36 mouse cellular contexts compared by ENCODE assay signal in genomic region chr13:111552769-111553168, GRCm38 (mm10). TPM values are rescaled to one million over a fixed set of nuclear protein-coding genes. Genes with fewer than 3 reads are reported as not detected.
DNase-seq lines count a peak whose midpoint lies in the region; ATAC-seq and TF ChIP-seq lines count a peak whose summit lies in the region.
"Had no signal": no experiment of that assay in that cellular context is flagged by ENCODE, and none has a peak within 500 bp of the region (broad histone marks: within the 10 kb centered on the region; RNA-seq: fewer than 3 reads in every experiment).

No protein-coding gene starts in this region.

- WGBS in liver, embryonic 13.5 days (ENCODE audit: insufficient replicate concordance) = 16% methylated on average over 7 of the region's 7 CpGs
- WGBS in midbrain, embryonic 10.5 days = 94% methylated on average over 7 of the region's 7 CpGs

- no peaks in the 10 kb centered on the region for H3K9me3 ChIP-seq in MEL (replicated peaks; ENCODE audit: insufficient read depth, low read length)
- no peaks in the 10 kb centered on the region for H3K9me3 ChIP-seq in liver, embryonic 13.5 days (replicated peaks)
- 0 out of 2 replicates have a peak, but pooled peaks cover 6% of the 10 kb centered on the region for H3K9me3 ChIP-seq in midbrain, embryonic 10.5 days (replicated peaks)
- H3K9me3 ChIP-seq: intestine, embryonic 15.5 days; limb, embryonic 15.5 days; lung, embryonic 15.5 days; midbrain, embryonic 13.5 days; neural tube, embryonic 13.5 days had no signal

- no peaks in the 10 kb centered on the region for H3K27me3 ChIP-seq in MEL (ENCODE audit: control insufficient read depth in 1 of 2, insufficient read depth in 2 of 2, low read length in 2 of 2)
- H3K27me3 ChIP-seq in liver, embryonic 13.5 days = no peaks in the 10 kb centered on the region
- H3K27me3 ChIP-seq in midbrain, embryonic 10.5 days (ENCODE audit: low read depth, poor library complexity, severe bottlenecking) = no peaks in the 10 kb centered on the region
- H3K27me3 ChIP-seq: hindbrain, embryonic 12.5 days; intestine, embryonic 15.5 days; limb, embryonic 15.5 days; lung, embryonic 15.5 days; midbrain, embryonic 13.5 days; neural tube, embryonic 13.5 days had no signal

- TF ChIP-seq EP300 in MEL (IDR thresholded peaks at IDR 0.05; ENCODE audit: low read depth in 1 of 2, low read length in 2 of 2) = peak; percentile 82 to 90

- H3K36me3 ChIP-seq in MEL (ENCODE audit: control insufficient read depth in 1 of 2, insufficient read depth in 2 of 2, low read length in 2 of 2) = peaks cover 0 to 50% of the 10 kb centered on the region in 2 experiments; a peak in 2 of 4 replicates
- no peaks in the 10 kb centered on the region for H3K36me3 ChIP-seq in liver, embryonic 13.5 days
- H3K36me3 ChIP-seq in midbrain, embryonic 10.5 days = no peaks in the 10 kb centered on the region
- H3K36me3 ChIP-seq: hindbrain, embryonic 12.5 days; intestine, embryonic 15.5 days; limb, embryonic 15.5 days; lung, embryonic 15.5 days; midbrain, embryonic 13.5 days; neural tube, embryonic 13.5 days had no signal

- H3K4me3 ChIP-seq in MEL (ENCODE audit: control insufficient read depth in 1 of 2, insufficient read depth in 1 of 2, low read depth in 2 of 2, low read length in 2 of 2) = peak overlapping the region in 1 of 2 experiments; percentile 20; a peak in 1 of 4 replicates
- no peak overlapping the region for H3K4me3 ChIP-seq in liver, embryonic 13.5 days (replicated peaks)
- H3K4me3 ChIP-seq in midbrain, embryonic 10.5 days = no peak overlapping the region
- H3K4me3 ChIP-seq: erythroblast, embryonic 14.5 days; hindbrain, embryonic 12.5 days; intestine, embryonic 15.5 days; limb, embryonic 15.5 days; lung, embryonic 15.5 days; midbrain, embryonic 13.5 days; neural tube, embryonic 13.5 days had no signal

- H3K79me2 ChIP-seq in MEL (ENCODE audit: control insufficient read depth, insufficient read depth, low read length, poor library complexity) = no peaks in the 10 kb centered on the region

- no peak for TF ChIP-seq CTCF in MEL (IDR thresholded peaks at IDR 0.05 in 2 of 3, conservative IDR thresholded peaks at IDR 0.05 in 1 of 3; ENCODE audit: control insufficient read depth in 1 of 3, insufficient read depth in 1 of 3, low read depth in 2 of 3, low read length in 3 of 3, poor library complexity in 1 of 3, severe bottlenecking in 1 of 3)

- TF ChIP-seq POLR2A in MEL (IDR thresholded peaks at IDR 0.05; ENCODE audit: control insufficient read depth in 1 of 2, insufficient read depth in 1 of 2, low read depth in 1 of 2, low read length in 2 of 2, poor library complexity in 1 of 2) = no peak

- ATAC-seq in liver, embryonic 13.5 days (ENCODE audit: low read depth) = no peak
- ATAC-seq in megakaryocyte progenitor cell, adult 5-6 weeks (replicated peaks; ENCODE audit: poor library complexity) = peak; percentile 23
- ATAC-seq: forebrain, embryonic 16.5 days; hindbrain, postnatal 0 days; intestine, embryonic 15.5 days; midbrain, embryonic 13.5 days had no signal

- TF ChIP-seq RAD21 in MEL (IDR thresholded peaks at IDR 0.05; ENCODE audit: low read depth, low read length) = no peak

- intact Hi-C loops in left cerebral cortex, postnatal 14 days (cut with DNase I) = no loop called here

- peak overlapping the region; percentile 82 for H3K27ac ChIP-seq in MEL (ENCODE audit: control insufficient read depth, low read depth, low read length)
- peak overlapping the region; percentile 35 for H3K27ac ChIP-seq in liver, embryonic 13.5 days
- H3K27ac ChIP-seq in midbrain, embryonic 10.5 days (replicated peaks) = no peak overlapping the region
- H3K27ac ChIP-seq: hindbrain, embryonic 12.5 days; hindbrain, postnatal 0 days; intestine, embryonic 15.5 days; limb, embryonic 15.5 days; lung, embryonic 15.5 days; midbrain, embryonic 13.5 days; neural tube, embryonic 13.5 days had no signal

- no peak overlapping the region for H3K4me2 ChIP-seq in liver, embryonic 13.5 days
- H3K4me2 ChIP-seq: hindbrain, embryonic 12.5 days; intestine, embryonic 15.5 days; limb, embryonic 15.5 days; lung, embryonic 15.5 days; midbrain, embryonic 13.5 days; neural tube, embryonic 13.5 days had no signal

- H3K9ac ChIP-seq in MEL (ENCODE audit: control insufficient read depth, low read depth, low read length, poor library complexity, severe bottlenecking) = peak overlapping the region; percentile 63
- H3K9ac ChIP-seq in liver, embryonic 13.5 days = no peak overlapping the region
- H3K9ac ChIP-seq: hindbrain, embryonic 12.5 days; intestine, embryonic 15.5 days; limb, embryonic 15.5 days; lung, embryonic 15.5 days; midbrain, embryonic 13.5 days; neural tube, embryonic 13.5 days had no signal

- DNase-seq in 416B (ENCODE audit: low read depth) = peak; percentile 53
- DNase-seq in MEL (ENCODE audit: low read depth, low spot score) = peak; percentile 47
- DNase-seq in liver, embryonic 13.5 days = no peak
- no peak for DNase-seq in midbrain, embryonic 10.5 days (ENCODE audit: low spot score)
- no peak for DNase-seq in embryo, embryonic 10 days (ENCODE audit: low spot score)
- DNase-seq in left cerebral cortex, postnatal 14 days (ENCODE audit: low spot score in 2 of 2) = no peak
- DNase-seq: adrenal gland, postnatal 10 days; cerebellum, adult 11 months; cerebellum, adult 9-11 months; kidney, adult 2 months; kidney, postnatal 4 days; left cerebral cortex, postnatal 4 days had no signal

- peaks cover 38 to 47% of the 10 kb centered on the region in 2 experiments for H3K4me1 ChIP-seq in MEL (ENCODE audit: control insufficient read depth in 1 of 2, insufficient read depth in 2 of 2, low read length in 2 of 2)
- peaks cover 73% of the 10 kb centered on the region for H3K4me1 ChIP-seq in liver, embryonic 13.5 days (replicated peaks)
- H3K4me1 ChIP-seq in midbrain, embryonic 10.5 days = peaks cover 9% of the 10 kb centered on the region
- H3K4me1 ChIP-seq: hindbrain, embryonic 12.5 days; midbrain, embryonic 13.5 days; neural tube, embryonic 13.5 days had no signal

TF ChIP-seq in MEL, 35 proteins besides CTCF, POLR2A, EP300 and RAD21:
- TF ChIP-seq POLR2AphosphoS2 (IDR thresholded peaks at IDR 0.05; ENCODE audit: low read length) = no peak
- no peak for TF ChIP-seq NRF1 (IDR thresholded peaks at IDR 0.05; ENCODE audit: insufficient read depth, low read depth, low read length, poor library complexity, severe bottlenecking)
- no peak for TF ChIP-seq ELF1 (IDR thresholded peaks at IDR 0.05; ENCODE audit: low read depth, low read length)
- no peak for TF ChIP-seq POLR2AphosphoS5 (IDR thresholded peaks at IDR 0.05; ENCODE audit: borderline replicate concordance, low read depth, low read length)
- TF ChIP-seq MEF2A (IDR thresholded peaks at IDR 0.05; ENCODE audit: extremely low read depth, insufficient replicate concordance, low read depth, low read length, poor library complexity, severe bottlenecking) = no peak
- no peak for TF ChIP-seq MAZ (IDR thresholded peaks at IDR 0.05; ENCODE audit: low read depth, low read length)
- no peak for TF ChIP-seq GABPA (IDR thresholded peaks at IDR 0.05; ENCODE audit: low read depth, low read length)
- TF ChIP-seq KAT2A (conservative IDR thresholded peaks at IDR 0.05; ENCODE audit: low read depth, low read length) = no peak
- TF ChIP-seq MYC (IDR thresholded peaks at IDR 0.05; ENCODE audit: low read depth, low read length) = no peak
- TF ChIP-seq RCOR1 (IDR thresholded peaks at IDR 0.05; ENCODE audit: low read depth, low read length) = peak; percentile 52; the same call in 1 of the 2 replicates
- no peak for TF ChIP-seq USF2 (IDR thresholded peaks at IDR 0.05; ENCODE audit: borderline replicate concordance in 1 of 2, insufficient read depth in 1 of 2, low read depth in 1 of 2, low read length in 2 of 2)
- peak; percentile 87 for TF ChIP-seq GATA1 (IDR thresholded peaks at IDR 0.05; ENCODE audit: low read depth, low read length)
- TF ChIP-seq HCFC1 (IDR thresholded peaks at IDR 0.05; ENCODE audit: low read depth, low read length) = 0 out of 2 replicates have a peak, but pooled peaks have one; percentile 23
- TF ChIP-seq ZKSCAN1 (IDR thresholded peaks at IDR 0.05; ENCODE audit: low read depth, low read length) = no peak
- peak; percentile 67 for TF ChIP-seq ETS1 (IDR thresholded peaks at IDR 0.05; ENCODE audit: low read depth, low read length)
- TF ChIP-seq TCF12 (IDR thresholded peaks at IDR 0.05; ENCODE audit: low read depth, low read length) = peak; percentile 86
- TF ChIP-seq MYB (IDR thresholded peaks at IDR 0.05; ENCODE audit: low read depth, low read length) = peak; percentile 58; the same call in 1 of the 2 replicates
- no peak for TF ChIP-seq CHD2 (IDR thresholded peaks at IDR 0.05; ENCODE audit: low read length)
- no peak; the same call in 1 of the 2 replicates for TF ChIP-seq SIN3A (IDR thresholded peaks at IDR 0.05; ENCODE audit: low read length)
- no peak for TF ChIP-seq ZNF384 (IDR thresholded peaks at IDR 0.05; ENCODE audit: low read depth, low read length)
- TF ChIP-seq MXI1 (IDR thresholded peaks at IDR 0.05; ENCODE audit: low read depth, low read length) = no peak
- no peak for TF ChIP-seq NELFE (IDR thresholded peaks at IDR 0.05; ENCODE audit: low read depth, low read length)
- no peak for TF ChIP-seq BHLHE40 (IDR thresholded peaks at IDR 0.05; ENCODE audit: borderline replicate concordance, low read depth, low read length)

RNA-seq across cellular contexts. Expression of gene Gm49496, which starts 3.0 kb away (rescaled TPM):
- total RNA-seq in MEL (2012; rRNA removed) = 0.13 TPM in 1 of 2 replicates, not detected in the other
- polyA plus RNA-seq in MEL (2012; ENCODE audit: insufficient read depth in 1 of 2, insufficient read length in 2 of 2, low read depth in 1 of 2, low replicate concordance in 2 of 2, missing spikeins in 1 of 2) = under 1 TPM in 1 of 2 experiments, not detected in 1; 0.26 TPM
- not detected in 2 replicates for polyA plus RNA-seq in liver, embryonic 13.5 days (2015; fragmentation: Nextera tagmentation; extraction: Ambion mirVana)
- total RNA-seq in megakaryocyte progenitor cell, adult 5-6 weeks (2015) = not detected in 2 replicates
- total RNA-seq in megakaryocyte progenitor cell, adult 5-6 weeks (2017) = 1.3 and 2.2 TPM in 2 replicates
- not detected in 2 replicates for polyA plus RNA-seq in midbrain, embryonic 10.5 days (2016; fragmentation: Nextera tagmentation; extraction: Ambion mirVana)
- total RNA-seq in left cerebral cortex, postnatal 14 days (2021) = not detected
- total RNA-seq: adrenal gland, postnatal 10 days; gastrocnemius, adult 8-10 months; heart, adult 8-10 months; heart, postnatal 25 days; hindbrain, postnatal 0 days; layer of hippocampus, adult 8-10 months; layer of hippocampus, postnatal 25 days; left cerebral cortex, adult 8-10 months; left cerebral cortex, postnatal 4 days; megakaryocyte, adult 5-6 weeks had no signal
- polyA plus RNA-seq: embryonic facial prominence, embryonic 14.5 days; erythroblast, embryonic 14.5 days; forebrain, embryonic 11.5 days; forebrain, embryonic 16.5 days; gonadal fat pad, adult 2 months; heart, embryonic 14.5 days; hindbrain, embryonic 12.5 days; hindbrain, postnatal 0 days; intestine, embryonic 15.5 days; kidney, adult 2 months; kidney, embryonic 16.5 days; limb, embryonic 15.5 days; lung, embryonic 15.5 days; midbrain, embryonic 13.5 days; neural tube, embryonic 13.5 days; stomach, embryonic 14.5 days; urinary bladder, adult 2 months had no signal

RNA-seq across cellular contexts. Expression of gene Gm10198, which starts 39.8 kb away (rescaled TPM):
- total RNA-seq in MEL (2012; rRNA removed) = not detected in 2 replicates
- polyA plus RNA-seq in MEL (2012; ENCODE audit: insufficient read depth in 1 of 2, insufficient read length in 2 of 2, low read depth in 1 of 2, low replicate concordance in 2 of 2, missing spikeins in 1 of 2) = not detected
- polyA plus RNA-seq in liver, embryonic 13.5 days (2015; fragmentation: Nextera tagmentation; extraction: Ambion mirVana) = not detected in 2 replicates
- not detected in 2 replicates for total RNA-seq in megakaryocyte progenitor cell, adult 5-6 weeks (2015)
- total RNA-seq in megakaryocyte progenitor cell, adult 5-6 weeks (2017) = not detected in 2 replicates
- polyA plus RNA-seq in midbrain, embryonic 10.5 days (2016; fragmentation: Nextera tagmentation; extraction: Ambion mirVana) = not detected in 2 replicates
- not detected for total RNA-seq in left cerebral cortex, postnatal 14 days (2021)
- total RNA-seq: adrenal gland, postnatal 10 days; gastrocnemius, adult 8-10 months; heart, adult 8-10 months; heart, postnatal 25 days; hindbrain, postnatal 0 days; layer of hippocampus, adult 8-10 months; layer of hippocampus, postnatal 25 days; left cerebral cortex, adult 8-10 months; left cerebral cortex, postnatal 4 days; megakaryocyte, adult 5-6 weeks had no signal
- polyA plus RNA-seq: embryonic facial prominence, embryonic 14.5 days; erythroblast, embryonic 14.5 days; forebrain, embryonic 11.5 days; forebrain, embryonic 16.5 days; gonadal fat pad, adult 2 months; heart, embryonic 14.5 days; hindbrain, embryonic 12.5 days; hindbrain, postnatal 0 days; intestine, embryonic 15.5 days; kidney, adult 2 months; kidney, embryonic 16.5 days; limb, embryonic 15.5 days; lung, embryonic 15.5 days; midbrain, embryonic 13.5 days; neural tube, embryonic 13.5 days; stomach, embryonic 14.5 days; urinary bladder, adult 2 months had no signal

Comparison
In these comparisons a context has a peak if more than half of its experiments do, and no peak if none do; other contexts are left out.
1. DNase-seq: peak in 416B (single experiment) and MEL (single experiment); none in liver, embryonic 13.5 days (single experiment), midbrain, embryonic 10.5 days (single experiment), embryo, embryonic 10 days (single experiment) and left cerebral cortex, postnatal 14 days (0 of 2).